Mouse (Mus musculus) forebrain, embryonic 11.5 days (tissue): ENCODE measurements around the gene Mgat4a. TPM values are rescaled to one million over a fixed set of nuclear protein-coding genes. Genes with fewer than 3 reads are reported as not detected.

Experiments
- ATAC-seq: fragments of 200-750 bp; cut with Nextera tagmentation; replicated peaks from 2 replicates; pipeline ENCODE4 v1.8.0; 2017; ENCODE audit warnings: moderate TSS enrichment; ENCODE audit not compliant: low FRiP score
- DNase-seq: peaks from one replicate; pipeline ENCODE4 v3.0.0-alpha.2; 2017; ENCODE audit warnings: low spot score
- H3K27ac ChIP-seq: fragments of 300-500 bp; sonication (generic); 2 replicates; pipeline ENCODE4 v1.5.1; 2014; ENCODE audit warnings: low read depth, low read length
- H3K27me3 ChIP-seq: fragments of 300-500 bp; sonication (generic); 2 replicates; pipeline ENCODE4 v1.6.1; 2014; ENCODE audit warnings: mild to moderate bottlenecking, low read length, mixed read lengths; ENCODE audit not compliant: control insufficient read depth, insufficient read depth
- H3K36me3 ChIP-seq: fragments of 300-500 bp; sonication (generic); 2 replicates; pipeline ENCODE4 v1.6.1; 2014; ENCODE audit warnings: mild to moderate bottlenecking, low read length, moderate library complexity, mixed read lengths; ENCODE audit not compliant: control insufficient read depth, insufficient read depth
- H3K4me1 ChIP-seq: fragments of 300-500 bp; sonication (generic); replicated peaks from 2 replicates; pipeline ENCODE4 v1.6.1; 2014; ENCODE audit warnings: low read length, mixed read lengths; ENCODE audit not compliant: control insufficient read depth, insufficient read depth
- H3K4me2 ChIP-seq: fragments of 300-500 bp; sonication (generic); 2 replicates; pipeline ENCODE4 v1.6.1; 2014; ENCODE audit warnings: low read depth, mild to moderate bottlenecking, low read length, moderate library complexity, mixed read lengths; ENCODE audit not compliant: severe bottlenecking
- H3K4me3 ChIP-seq: fragments of 300-500 bp; sonication (generic); 2 replicates; pipeline ENCODE4 v1.5.1; 2014; ENCODE audit warnings: low read depth, low read length
- H3K9ac ChIP-seq: fragments of 300-500 bp; sonication (generic); 2 replicates; pipeline ENCODE4 v1.6.1; 2014; ENCODE audit warnings: low read length
- H3K9me3 ChIP-seq: fragments of 300-500 bp; sonication (generic); 2 replicates; pipeline ENCODE4 v1.6.1; 2016; ENCODE audit warnings: low read length, mixed read lengths; ENCODE audit not compliant: control insufficient read depth
- WGBS: fragments of 180-500 bp; shearing (Covaris S2); extraction: QIAGEN DNeasy Blood & Tissue Kit; methylation state at CpG from one replicate; pipeline ENCODE4 v1.1.7; 2014; 5-methylcytosine and 5-hydroxymethylcytosine counted together
- polyA plus RNA-seq: library from polyadenylated mRNA; unstranded; fragments of >200 nt; fragmentation: Nextera tagmentation; extraction: Ambion mirVana; gene quantifications from 2 replicates; pipeline ENCODE4 v1.2.1, GENCODE M21; 2014

The Mgat4a gene
- polyA plus RNA-seq, 1 experiment from 2014 or later = 3.2 TPM

DNA sequence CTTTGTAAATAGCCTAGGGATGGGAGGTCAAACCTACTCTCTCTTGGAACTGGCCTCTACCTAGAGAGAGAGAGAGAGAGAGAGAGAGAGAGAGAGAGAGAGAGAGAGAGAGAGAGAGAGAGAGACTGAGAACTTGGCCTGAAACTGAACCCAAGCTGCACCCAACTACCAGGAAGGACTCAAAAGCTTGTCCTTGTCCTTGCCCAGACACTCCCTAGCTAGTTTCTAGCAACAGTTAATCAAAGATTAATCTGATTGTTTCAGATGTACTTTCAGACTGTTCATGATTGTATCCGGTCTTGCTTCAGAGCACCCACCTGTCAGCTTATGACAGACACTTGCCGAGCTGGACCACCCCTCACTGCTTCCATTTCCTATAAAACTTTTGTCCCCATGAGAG is 25.5 kb upstream of the Mgat4a start:
- Histone ChIP-seq H3K27ac (no peak overlapping the region), H3K27me3 (no peaks in the 10 kb centered on the region), H3K4me1 (no peaks in the 10 kb centered on the region), H3K4me2 (no peak overlapping the region), H3K4me3 (no peak overlapping the region), H3K36me3 (no peaks in the 10 kb centered on the region), H3K9me3 (no peaks in the 10 kb centered on the region), H3K9ac (no peak overlapping the region)
- DNase-seq (no peak), ATAC-seq (no peak)
- WGBS = 82% methylated on average over 2 of the region's 2 CpGs

DNA sequence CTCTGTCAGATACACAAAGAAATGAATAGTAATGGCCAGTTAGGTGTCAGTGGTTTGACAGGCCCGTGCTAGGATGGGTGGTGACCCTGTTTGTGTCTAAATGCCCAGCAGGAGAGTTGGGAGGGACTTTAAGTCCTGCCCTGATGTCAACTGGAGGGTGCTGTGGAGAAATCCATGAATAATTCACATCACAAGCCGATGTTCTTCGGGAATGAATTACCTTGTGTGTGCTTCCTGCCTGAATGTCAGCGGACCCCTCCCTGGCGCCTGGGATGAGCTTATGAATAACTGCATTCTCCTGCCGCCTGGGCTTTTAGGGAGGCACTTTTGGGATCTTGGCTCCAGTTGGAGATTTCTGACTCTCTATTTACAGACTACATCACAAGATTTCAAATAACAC is 24.6 kb upstream of the Mgat4a start:
- H3K27me3 ChIP-seq = no peaks in the 10 kb centered on the region
- WGBS = 58% methylated on average over 6 of the region's 6 CpGs
- DNase-seq (no peak), ATAC-seq (no peak)
- H3K9me3 ChIP-seq = no peaks in the 10 kb centered on the region
- H3K4me1 ChIP-seq = no peaks in the 10 kb centered on the region
- H3K9ac ChIP-seq = no peak overlapping the region
- H3K4me2 ChIP-seq = no peak overlapping the region
- H3K4me3 ChIP-seq = no peak overlapping the region
- H3K36me3 ChIP-seq = no peaks in the 10 kb centered on the region
- H3K27ac ChIP-seq = no peak overlapping the region

DNA sequence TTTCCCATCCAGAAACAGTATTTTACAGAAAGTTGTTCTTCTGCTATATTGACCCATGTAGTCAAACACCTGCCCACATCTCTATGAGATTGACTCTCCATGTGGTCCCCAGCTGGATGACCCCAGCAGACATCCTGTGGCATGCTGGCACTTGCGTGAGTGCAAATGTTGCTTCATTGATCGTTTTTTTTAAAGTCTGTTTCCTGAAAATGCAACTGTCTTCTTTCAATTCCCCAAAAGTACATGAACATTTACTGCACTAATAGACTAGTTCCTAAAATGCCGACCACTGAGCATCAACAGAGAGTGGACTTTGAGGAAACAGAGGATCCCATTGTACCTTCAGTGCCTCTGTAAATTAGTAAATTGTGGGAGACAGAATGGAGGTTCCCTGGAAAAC is 21.1 kb upstream of the Mgat4a start:
- no peak for DNase-seq
- Histone ChIP-seq H3K9ac (no peak overlapping the region), H3K27ac (no peak overlapping the region), H3K9me3 (no peaks in the 10 kb centered on the region), H3K4me2 (no peak overlapping the region), H3K4me3 (no peak overlapping the region), H3K36me3 (no peaks in the 10 kb centered on the region), H3K27me3 (no peaks in the 10 kb centered on the region), H3K4me1 (no peaks in the 10 kb centered on the region)
- ATAC-seq = no peak
- WGBS = 88% methylated on average over 3 of the region's 3 CpGs

DNA sequence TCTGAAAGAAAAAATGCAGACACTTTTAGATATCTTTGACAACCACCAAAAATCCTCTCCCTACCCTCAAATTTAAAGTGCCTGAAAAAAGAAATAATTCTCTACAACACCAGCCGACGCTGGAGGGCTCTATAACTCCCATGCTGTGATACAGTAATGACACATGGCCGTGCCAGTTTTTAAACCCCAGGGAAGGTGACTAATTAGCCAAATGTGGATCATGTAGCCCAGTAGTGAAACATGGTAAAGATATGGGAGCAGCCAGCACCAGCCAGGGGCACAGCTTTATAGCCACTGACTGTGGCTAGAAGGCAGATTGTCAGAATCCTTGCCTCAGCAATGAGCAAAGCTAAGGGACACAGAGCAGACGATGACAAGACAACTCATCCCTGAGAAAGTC is 19.5 kb upstream of the Mgat4a start:
- Histone ChIP-seq H3K9ac (no peak overlapping the region), H3K4me3 (no peak overlapping the region), H3K4me1 (no peaks in the 10 kb centered on the region), H3K27ac (no peak overlapping the region), H3K4me2 (no peak overlapping the region), H3K27me3 (no peaks in the 10 kb centered on the region), H3K9me3 (no peaks in the 10 kb centered on the region), H3K36me3 (no peaks in the 10 kb centered on the region)
- no peak for ATAC-seq
- DNase-seq = no peak
- WGBS = 85% methylated on average over 4 of the region's 4 CpGs

DNA sequence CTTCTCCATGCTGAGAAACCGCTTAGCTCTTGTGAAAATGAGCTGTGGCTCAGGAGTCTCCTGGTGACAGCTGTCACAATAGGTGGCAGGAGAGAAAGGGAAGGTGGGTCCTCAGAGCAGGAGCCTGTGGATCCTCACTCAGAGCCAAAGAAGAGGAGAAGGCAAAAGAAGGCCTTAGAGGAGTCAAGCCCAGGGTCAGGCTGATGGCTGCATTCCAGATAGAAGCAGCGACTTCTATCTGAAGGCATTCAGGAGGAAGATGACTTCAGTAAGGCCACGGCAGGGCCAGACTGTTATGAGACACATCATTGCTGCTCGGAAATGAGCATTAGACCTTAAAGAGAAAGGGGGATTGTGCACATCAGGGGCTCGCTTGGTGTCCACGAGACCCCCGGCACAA is 11.2 kb upstream of the Mgat4a start:
- H3K36me3 ChIP-seq = no peaks in the 10 kb centered on the region
- no peaks in the 10 kb centered on the region for H3K9me3 ChIP-seq
- H3K4me3 ChIP-seq = no peak overlapping the region
- no peak overlapping the region for H3K27ac ChIP-seq
- no peaks in the 10 kb centered on the region for H3K27me3 ChIP-seq
- ATAC-seq (no peak), DNase-seq (no peak)
- H3K4me1 ChIP-seq = no peaks in the 10 kb centered on the region
- H3K9ac ChIP-seq = no peak overlapping the region
- 88% methylated on average over 7 of the region's 7 CpGs for WGBS
- no peak overlapping the region for H3K4me2 ChIP-seq

DNA sequence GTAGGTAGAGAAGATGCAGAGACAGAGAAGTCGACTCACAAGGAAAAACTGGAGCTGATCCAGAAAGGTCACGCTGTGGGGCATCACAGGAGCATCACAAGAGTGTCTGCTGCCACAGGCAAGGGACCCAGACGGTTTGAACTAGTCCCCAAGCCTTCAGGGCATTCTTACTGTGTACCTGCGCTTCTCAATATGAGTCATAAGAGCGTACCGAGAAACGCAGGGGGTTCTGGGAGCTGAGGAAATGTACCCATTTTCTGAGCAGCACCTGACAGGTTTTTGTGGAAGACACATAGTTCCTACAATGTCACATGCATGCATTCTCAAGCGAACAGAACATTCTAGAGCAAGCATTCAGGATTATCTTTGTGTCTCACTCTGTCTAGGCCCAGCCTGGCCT is 8.7 kb upstream of the Mgat4a start:
- no peaks in the 10 kb centered on the region for H3K9me3 ChIP-seq
- no peak overlapping the region for H3K9ac ChIP-seq
- DNase-seq (no peak), ATAC-seq (no peak)
- no peaks in the 10 kb centered on the region for H3K27me3 ChIP-seq
- H3K36me3 ChIP-seq = no peaks in the 10 kb centered on the region
- no peaks in the 10 kb centered on the region for H3K4me1 ChIP-seq
- no peak overlapping the region for H3K4me2 ChIP-seq
- 89% methylated on average over 8 of the region's 8 CpGs for WGBS
- H3K4me3 ChIP-seq = no peak overlapping the region
- no peak overlapping the region for H3K27ac ChIP-seq

DNA sequence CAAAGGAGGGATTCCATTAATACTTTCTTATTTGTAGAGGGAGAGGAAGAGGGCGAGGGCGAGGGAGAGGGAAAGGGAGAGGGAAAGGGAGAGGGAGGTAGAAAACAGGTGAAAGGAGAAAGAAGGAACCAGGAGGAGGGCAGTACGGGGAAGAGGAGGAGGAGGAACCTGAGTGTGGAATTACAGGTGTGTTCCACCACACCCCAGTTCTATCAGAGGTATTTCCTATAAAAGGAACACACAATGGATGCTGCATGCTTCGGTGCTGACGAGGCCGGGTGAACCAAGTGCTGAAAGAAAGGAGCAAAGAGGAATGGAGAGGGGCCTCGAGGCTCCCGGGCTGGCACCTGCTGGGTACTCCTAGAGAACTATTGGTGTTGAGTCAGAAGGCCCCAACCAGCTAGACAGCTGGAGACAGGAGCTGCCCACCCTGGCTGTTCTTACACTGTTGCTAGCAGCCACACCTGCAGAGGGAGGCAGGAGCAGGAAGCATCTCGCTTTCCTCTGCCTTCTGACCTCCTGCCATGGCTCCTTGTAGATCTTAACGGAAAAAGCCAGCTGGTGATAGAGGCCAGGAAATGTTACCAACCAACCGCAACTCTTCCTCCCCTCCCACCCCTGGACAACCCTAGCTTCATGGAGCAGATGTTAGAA is 5.7 kb upstream of the Mgat4a start:
- Histone ChIP-seq H3K9me3 (no peaks in the 10 kb centered on the region), H3K9ac (no peak overlapping the region), H3K27me3 (peaks cover 3% of the 10 kb centered on the region; the same call in 1 of the 2 replicates), H3K4me1 (no peaks in the 10 kb centered on the region), H3K4me3 (no peak overlapping the region), H3K36me3 (no peaks in the 10 kb centered on the region), H3K27ac (no peak overlapping the region), H3K4me2 (no peak overlapping the region)
- WGBS = 76% methylated on average over 11 of the region's 11 CpGs
- DNase-seq (no peak), ATAC-seq (no peak)

DNA sequence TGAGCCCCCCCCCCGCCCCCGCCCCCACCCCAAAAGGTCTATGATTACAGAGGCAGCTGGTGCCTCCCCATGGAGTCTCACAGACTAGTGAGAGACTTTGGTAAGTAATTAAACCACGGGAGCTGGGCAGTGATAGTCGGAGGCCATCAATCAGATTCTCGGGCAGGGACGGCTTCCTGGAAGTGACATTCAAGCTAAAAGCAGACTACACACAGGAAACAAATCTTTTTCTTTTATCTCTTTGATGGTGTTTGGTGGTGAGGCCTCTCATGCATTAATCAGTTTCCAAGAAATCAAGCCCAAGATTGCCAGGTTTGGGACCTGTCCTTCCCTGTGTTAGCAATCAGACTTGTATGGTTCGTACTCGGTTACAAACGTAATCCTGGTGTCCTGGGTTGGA is 3.4 kb upstream of the Mgat4a start:
- H3K9ac ChIP-seq = no peak overlapping the region
- 55% methylated on average over 9 of the region's 9 CpGs for WGBS
- DNase-seq (no peak), ATAC-seq (no peak)
- no peaks in the 10 kb centered on the region for H3K9me3 ChIP-seq
- no peak overlapping the region for H3K27ac ChIP-seq
- no peaks in the 10 kb centered on the region for H3K36me3 ChIP-seq
- H3K4me2 ChIP-seq = no peak overlapping the region
- H3K27me3 ChIP-seq = peaks cover 3% of the 10 kb centered on the region; the same call in 1 of the 2 replicates
- no peak overlapping the region for H3K4me3 ChIP-seq
- peaks cover 6% of the 10 kb centered on the region; the same call in 1 of the 2 replicates for H3K4me1 ChIP-seq

DNA sequence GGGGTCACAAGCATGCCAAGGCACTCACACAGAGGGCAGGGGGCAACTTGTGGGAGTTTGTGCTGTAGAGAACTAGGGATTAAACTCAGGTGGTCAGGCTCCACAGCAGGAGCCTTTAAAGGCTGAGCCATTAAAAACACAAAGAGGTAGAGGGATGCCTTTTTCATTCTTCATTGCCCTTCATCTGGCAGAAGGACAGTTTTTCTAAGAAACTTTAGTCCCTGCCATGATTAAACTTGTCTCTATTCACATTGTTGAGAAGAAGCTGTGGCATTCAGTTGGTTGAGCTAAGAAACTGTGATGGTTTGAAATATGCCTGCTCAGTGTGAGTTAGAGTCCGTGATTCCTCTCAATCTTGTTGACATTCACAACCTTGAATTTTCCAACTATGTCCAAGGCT is 2.2 kb upstream of the Mgat4a start:
- no peaks in the 10 kb centered on the region for H3K36me3 ChIP-seq
- H3K27me3 ChIP-seq = peaks cover 3% of the 10 kb centered on the region; the same call in 1 of the 2 replicates
- H3K4me3 ChIP-seq = no peak overlapping the region
- H3K27ac ChIP-seq = no peak overlapping the region
- ATAC-seq = no peak
- no peak overlapping the region for H3K9ac ChIP-seq
- peaks cover 6% of the 10 kb centered on the region; the same call in 1 of the 2 replicates for H3K4me1 ChIP-seq
- 15% methylated on average over 1 of the region's 1 CpGs for WGBS
- no peaks in the 10 kb centered on the region for H3K9me3 ChIP-seq
- H3K4me2 ChIP-seq = no peak overlapping the region
- DNase-seq = no peak
